Mouse (Mus musculus) hindbrain, embryonic 10.5 days (tissue): ENCODE data around the gene Lsamp. TPM values are rescaled to one million over a fixed set of nuclear protein-coding genes. Genes with fewer than 3 reads are reported as not detected.

ENCODE experiments used
- DNase-seq: peaks from one replicate; pipeline ENCODE4 v3.0.0-alpha.2; 2017; ENCODE audit warnings: low spot score
- H3K27ac ChIP-seq: fragments of 300-500 bp; sonication (generic); 2 replicates; pipeline ENCODE4 v1.5.1; 2016; ENCODE audit warnings: mild to moderate bottlenecking, moderate library complexity
- H3K27me3 ChIP-seq: fragments of 300-500 bp; sonication (generic); 2 replicates; pipeline ENCODE4 v1.6.1; 2016; ENCODE audit warnings: mild to moderate bottlenecking; ENCODE audit not compliant: poor library complexity, insufficient read depth, severe bottlenecking
- H3K36me3 ChIP-seq: fragments of 300-500 bp; sonication (generic); 2 replicates; pipeline ENCODE4 v1.6.1; 2016; ENCODE audit warnings: mild to moderate bottlenecking, moderate library complexity
- H3K4me1 ChIP-seq: fragments of 300-500 bp; sonication (generic); replicated peaks from 2 replicates; pipeline ENCODE4 v1.6.1; 2016; ENCODE audit warnings: mild to moderate bottlenecking
- H3K4me3 ChIP-seq: fragments of 300-500 bp; sonication (generic); 2 replicates; pipeline ENCODE4 v1.5.1; 2016; ENCODE audit warnings: mild to moderate bottlenecking, moderate library complexity
- H3K9me3 ChIP-seq: fragments of 300-500 bp; sonication (generic); 2 replicates; pipeline ENCODE4 v1.6.1; 2016; ENCODE audit warnings: mild to moderate bottlenecking, moderate library complexity
- WGBS: fragments of 180-500 bp; shearing (Covaris S2); methylation state at CpG from one replicate; pipeline ENCODE4 v1.1.7; 2016; 5-methylcytosine and 5-hydroxymethylcytosine counted together
- polyA plus RNA-seq: library from polyadenylated mRNA; unstranded; fragments of >200 nt; fragmentation: Nextera tagmentation; extraction: Ambion mirVana; gene quantifications from 2 replicates; pipeline ENCODE4 v1.2.1, GENCODE M21; 2016

The Lsamp gene
- polyA plus RNA-seq, 1 experiment from 2014 or later, result 17.2 TPM

DNA sequence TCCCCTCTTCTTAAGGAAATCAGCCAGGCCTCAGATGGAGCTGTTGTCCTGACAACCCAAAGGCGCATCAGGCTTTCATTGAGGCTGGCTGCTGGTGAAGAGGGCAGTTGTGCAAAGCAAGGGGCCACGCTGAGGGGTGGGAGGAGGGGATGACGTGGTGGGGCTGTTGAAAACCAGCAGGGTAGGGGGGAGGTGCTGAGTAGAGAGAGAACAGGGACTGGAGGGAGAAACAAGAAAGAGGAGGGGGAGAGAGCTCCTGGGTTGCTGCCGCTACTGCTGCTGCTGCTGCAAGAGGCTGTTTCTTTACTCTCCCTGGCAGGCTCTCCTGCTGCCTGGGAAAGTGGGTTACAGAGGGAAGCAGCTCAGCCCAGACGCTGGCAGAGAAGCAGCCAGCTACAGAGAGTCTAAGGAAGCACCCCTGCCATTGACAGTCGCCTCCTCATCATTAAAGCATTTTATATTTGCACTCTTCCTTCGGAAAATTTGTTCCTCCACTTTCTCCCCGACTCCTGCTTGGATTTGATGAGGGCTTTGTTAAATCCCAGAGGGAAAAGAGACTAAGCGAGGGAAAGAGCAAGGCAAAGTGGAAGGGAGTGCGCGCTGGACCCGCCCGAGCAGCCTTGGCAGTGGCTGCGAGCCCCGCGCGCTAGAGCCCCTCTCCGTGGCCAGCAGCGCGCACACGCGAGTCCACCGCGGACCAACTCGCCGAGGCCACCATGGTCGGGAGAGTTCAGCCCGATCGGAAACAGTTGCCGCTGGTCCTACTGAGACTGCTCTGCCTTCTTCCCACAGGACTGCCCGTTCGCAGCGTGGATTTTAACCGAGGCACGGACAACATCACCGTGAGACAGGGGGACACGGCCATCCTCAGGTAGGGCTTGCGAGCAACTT, 1548.7 kb downstream of the Lsamp start:
- peak; percentile 88 for DNase-seq
- H3K9me3 ChIP-seq, result no peaks in the 10 kb centered on the region
- no peaks in the 10 kb centered on the region for H3K27me3 ChIP-seq
- peak overlapping the region; percentile 91 for H3K27ac ChIP-seq
- H3K4me3 ChIP-seq, result peak overlapping the region; percentile 75
- under 1% methylated on average over 38 of the region's 38 CpGs for WGBS
- peaks cover 37% of the 10 kb centered on the region for H3K4me1 ChIP-seq
- H3K36me3 ChIP-seq, result no peaks in the 10 kb centered on the region

GRCm38 (mm10) chr16:41533686-41534085, 1549.5 kb downstream of the Lsamp start:
- Histone ChIP-seq H3K9me3 (no peaks in the 10 kb centered on the region), H3K27me3 (no peaks in the 10 kb centered on the region), H3K27ac (peak overlapping the region; percentile 91), H3K4me1 (peaks cover 37% of the 10 kb centered on the region), H3K4me3 (peak overlapping the region; percentile 75), H3K36me3 (no peaks in the 10 kb centered on the region)
- 4% methylated on average over 6 of the region's 6 CpGs for WGBS
- DNase-seq, result no peak

- no peak overlapping the region for H3K4me3 ChIP-seq
- H3K9me3 ChIP-seq, result no peaks in the 10 kb centered on the region
- H3K36me3 ChIP-seq, result no peaks in the 10 kb centered on the region
- H3K27me3 ChIP-seq, result no peaks in the 10 kb centered on the region
- WGBS, result 84% methylated on average over 1 of the region's 1 CpGs
- peaks cover 37% of the 10 kb centered on the region for H3K4me1 ChIP-seq
- DNase-seq, result no peak
- no peak overlapping the region for H3K27ac ChIP-seq
Observed at GRCm38 (mm10) chr16:41535806-41536205, 1551.6 kb downstream of the Lsamp start.

DNA sequence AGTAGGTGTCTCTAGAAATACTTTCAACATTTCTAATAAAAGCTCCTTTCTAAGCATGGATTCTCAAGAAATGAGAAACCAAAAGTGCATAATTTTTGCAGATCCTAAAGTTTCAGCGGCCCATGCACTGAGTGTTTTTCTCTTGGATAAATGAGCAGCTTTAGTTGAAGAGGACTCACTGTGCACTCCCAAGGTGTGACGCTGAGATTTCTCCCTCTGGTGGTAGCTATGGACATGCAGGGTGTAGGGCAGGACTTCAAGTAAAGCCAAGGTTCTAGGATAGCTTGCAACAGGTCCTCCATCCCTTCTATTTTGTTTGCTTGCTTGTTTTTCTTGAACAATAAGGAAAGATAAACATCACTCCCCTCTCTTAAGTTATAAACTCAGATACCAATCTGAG, 1558.5 kb downstream of the Lsamp start:
- no peaks in the 10 kb centered on the region for H3K9me3 ChIP-seq
- WGBS, result 48% methylated on average over 2 of the region's 2 CpGs
- H3K36me3 ChIP-seq, result no peaks in the 10 kb centered on the region
- H3K27me3 ChIP-seq, result no peaks in the 10 kb centered on the region
- no peak overlapping the region for H3K4me3 ChIP-seq
- no peak overlapping the region for H3K27ac ChIP-seq
- DNase-seq, result no peak
- no peaks in the 10 kb centered on the region for H3K4me1 ChIP-seq

GRCm38 (mm10) chr16:41551164-41551563, 1567.0 kb downstream of the Lsamp start:
- WGBS, result 81% methylated on average over 3 of the region's 3 CpGs
- peak overlapping the region; percentile 80 for H3K27ac ChIP-seq

DNA sequence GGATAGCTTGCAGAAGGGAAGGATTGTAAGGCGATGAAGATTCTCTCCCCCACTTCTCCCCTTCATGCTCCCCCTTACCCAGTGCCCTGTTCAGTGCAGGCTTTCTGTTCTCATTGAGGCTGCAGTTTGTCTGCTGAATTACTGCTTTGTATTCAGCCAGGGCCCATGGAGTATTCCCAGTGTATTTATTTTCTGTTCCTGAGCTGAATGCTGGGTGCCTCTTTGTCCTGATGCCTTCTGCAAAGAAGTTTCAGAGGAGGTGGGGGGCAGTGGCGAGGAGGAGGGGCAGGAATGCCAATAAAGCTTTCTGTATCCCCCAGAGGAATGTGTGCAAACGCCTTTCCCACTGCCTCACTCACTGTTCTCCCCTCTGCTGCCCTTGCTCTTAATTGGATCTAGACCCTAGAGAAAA, 1567.7 kb downstream of the Lsamp start:
- peak overlapping the region; percentile 80 for H3K27ac ChIP-seq
- 2% methylated on average over 3 of the region's 3 CpGs for WGBS
- H3K4me3 ChIP-seq, result no peak overlapping the region
- no peaks in the 10 kb centered on the region for H3K9me3 ChIP-seq
- DNase-seq, result peak; percentile 48
- H3K27me3 ChIP-seq, result no peaks in the 10 kb centered on the region
- peaks cover 18% of the 10 kb centered on the region for H3K4me1 ChIP-seq
- H3K36me3 ChIP-seq, result no peaks in the 10 kb centered on the region

More at GRCm38 (mm10) chr16:41551164-41551563, 1567.0 kb downstream of the Lsamp start:
- no peak overlapping the region for H3K4me3 ChIP-seq
- no peaks in the 10 kb centered on the region for H3K9me3 ChIP-seq
- peaks cover 18% of the 10 kb centered on the region for H3K4me1 ChIP-seq
- no peaks in the 10 kb centered on the region for H3K27me3 ChIP-seq
- no peak for DNase-seq
- no peaks in the 10 kb centered on the region for H3K36me3 ChIP-seq

- H3K4me1 ChIP-seq, result peaks cover 6% of the 10 kb centered on the region
- H3K27ac ChIP-seq, result no peak overlapping the region
- H3K36me3 ChIP-seq, result no peaks in the 10 kb centered on the region
- no peak for DNase-seq
- no peak overlapping the region for H3K4me3 ChIP-seq
- H3K9me3 ChIP-seq, result no peaks in the 10 kb centered on the region
- H3K27me3 ChIP-seq, result no peaks in the 10 kb centered on the region
Observed at GRCm38 (mm10) chr16:41557104-41557503, 1572.9 kb downstream of the Lsamp start.

DNA sequence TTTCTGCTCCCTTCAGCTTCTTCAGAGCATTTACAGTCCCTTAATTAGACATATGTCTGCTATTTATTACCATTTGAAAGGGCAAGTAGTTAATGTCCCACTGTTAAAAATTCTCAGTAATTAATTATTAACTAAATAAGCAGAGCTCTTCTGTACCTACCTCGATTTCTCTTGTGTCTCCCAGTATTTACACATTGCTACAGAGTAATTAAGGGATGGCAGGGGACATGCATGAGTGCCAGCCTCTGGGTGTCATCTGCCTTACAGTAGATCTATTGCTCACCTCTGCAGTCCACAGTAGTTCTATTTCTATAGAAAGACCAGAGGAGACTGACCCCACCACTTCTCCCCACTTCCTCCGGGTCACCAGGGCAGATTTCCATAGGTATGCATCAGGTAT, 1581.1 kb downstream of the Lsamp start:
- DNase-seq, result no peak
- Histone ChIP-seq H3K4me3 (no peak overlapping the region), H3K4me1 (no peaks in the 10 kb centered on the region), H3K36me3 (no peaks in the 10 kb centered on the region), H3K27ac (no peak overlapping the region), H3K9me3 (no peaks in the 10 kb centered on the region), H3K27me3 (no peaks in the 10 kb centered on the region)
- 79% methylated on average over 2 of the region's 2 CpGs for WGBS

DNA sequence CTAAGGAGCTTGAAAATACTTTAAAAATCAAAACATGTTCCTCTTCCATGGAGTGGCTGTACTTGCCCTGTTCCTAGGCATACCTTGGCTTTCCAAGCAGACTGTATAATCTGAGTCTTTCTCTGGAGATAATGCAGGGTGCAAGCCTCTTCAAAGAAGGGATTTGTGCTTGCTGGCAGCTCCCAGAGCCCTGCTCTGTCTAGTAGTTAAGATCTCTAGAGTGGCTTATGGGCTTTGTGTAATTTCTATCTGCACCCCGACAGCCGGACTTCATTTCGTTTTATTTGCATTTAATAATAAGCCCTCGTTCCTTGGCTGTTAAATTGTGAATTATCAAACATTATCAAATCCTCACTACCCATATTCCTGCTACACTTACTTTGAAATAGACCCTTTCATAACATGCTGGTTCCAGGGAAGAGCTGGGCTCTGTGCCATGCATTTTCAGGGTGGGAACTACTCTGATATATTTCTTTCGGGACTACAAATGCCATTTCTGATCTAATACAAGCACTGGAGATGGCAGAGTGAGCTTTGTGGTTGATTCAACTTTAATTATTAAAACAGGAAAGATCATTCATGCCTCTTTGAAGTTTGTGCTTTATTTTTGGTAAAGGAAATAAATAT, 1604.6 kb downstream of the Lsamp start:
- H3K27me3 ChIP-seq, result no peaks in the 10 kb centered on the region
- H3K27ac ChIP-seq, result no peak overlapping the region
- no peaks in the 10 kb centered on the region for H3K4me1 ChIP-seq
- WGBS, result 92% methylated on average over 5 of the region's 5 CpGs
- no peaks in the 10 kb centered on the region for H3K36me3 ChIP-seq
- no peak for DNase-seq
- H3K9me3 ChIP-seq, result no peaks in the 10 kb centered on the region
- H3K4me3 ChIP-seq, result no peak overlapping the region

- Histone ChIP-seq H3K36me3 (no peaks in the 10 kb centered on the region), H3K4me3 (no peak overlapping the region), H3K9me3 (no peaks in the 10 kb centered on the region), H3K27me3 (no peaks in the 10 kb centered on the region), H3K4me1 (no peaks in the 10 kb centered on the region), H3K27ac (no peak overlapping the region)
- DNase-seq, result no peak
- WGBS, result 74% methylated on average over 1 of the region's 1 CpGs
Observed at GRCm38 (mm10) chr16:41612229-41612628, 1628.1 kb downstream of the Lsamp start.

- no peak for DNase-seq
- 81% methylated on average over 1 of the region's 1 CpGs for WGBS
Observed at GRCm38 (mm10) chr16:41623871-41624270, 1639.7 kb downstream of the Lsamp start.

GRCm38 (mm10) chr16:41633898-41634297, 1649.7 kb downstream of the Lsamp start:
- no peak overlapping the region for H3K27ac ChIP-seq
- peaks cover 13% of the 10 kb centered on the region for H3K4me1 ChIP-seq
- H3K27me3 ChIP-seq, result no peaks in the 10 kb centered on the region
- H3K4me3 ChIP-seq, result no peak overlapping the region
- H3K9me3 ChIP-seq, result no peaks in the 10 kb centered on the region
- 43% methylated on average over 2 of the region's 2 CpGs for WGBS
- H3K36me3 ChIP-seq, result no peaks in the 10 kb centered on the region
- DNase-seq, result no peak

More at GRCm38 (mm10) chr16:41623871-41624270, 1639.7 kb downstream of the Lsamp start:
- H3K9me3 ChIP-seq, result no peaks in the 10 kb centered on the region
- no peaks in the 10 kb centered on the region for H3K36me3 ChIP-seq
- no peak overlapping the region for H3K27ac ChIP-seq
- no peaks in the 10 kb centered on the region for H3K4me1 ChIP-seq
- no peaks in the 10 kb centered on the region for H3K27me3 ChIP-seq
- H3K4me3 ChIP-seq, result no peak overlapping the region

DNA sequence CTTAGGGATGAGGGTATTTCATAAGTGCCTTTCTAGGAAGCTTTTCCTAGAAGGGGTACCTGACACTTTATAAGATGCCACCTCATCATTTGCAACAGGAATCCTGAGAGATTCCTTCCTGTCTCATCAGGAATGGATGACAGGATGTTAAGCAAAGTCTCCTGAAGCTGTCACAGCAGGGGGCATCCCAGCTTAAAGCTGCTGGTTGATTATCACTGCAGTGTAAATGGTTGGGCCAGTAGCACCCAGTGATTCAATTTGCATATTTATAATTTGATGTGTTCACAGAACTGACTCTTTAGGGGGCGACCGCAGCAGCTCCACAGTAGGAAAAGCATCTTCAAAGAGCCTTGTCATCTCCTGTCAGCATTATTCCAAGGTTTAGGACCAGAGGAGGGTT, 1656.7 kb downstream of the Lsamp start:
- Histone ChIP-seq H3K9me3 (no peaks in the 10 kb centered on the region), H3K4me1 (no peaks in the 10 kb centered on the region), H3K4me3 (no peak overlapping the region), H3K27ac (no peak overlapping the region), H3K27me3 (no peaks in the 10 kb centered on the region), H3K36me3 (no peaks in the 10 kb centered on the region)
- DNase-seq, result no peak
- 58% methylated on average over 2 of the region's 2 CpGs for WGBS
